Mouse (Mus musculus) small intestine, adult 2 months (tissue): Measurements from ENCODE around the gene Arhgef3.

Experiments used
- CTCF ChIP-seq: fragments of 200-500 bp; IDR thresholded peaks from 2 replicates; pipeline ENCODE4 v1.5.1; 2012; ENCODE audit warnings: low read depth, mild to moderate bottlenecking, control low read depth, inconsistent platforms, low read length, moderate library complexity, mixed read lengths; ENCODE audit not compliant: insufficient replicate concordance, insufficient read length; ENCODE audit errors: extremely low read depth
- POLR2A ChIP-seq: fragments of 200-500 bp; IDR thresholded peaks from 2 replicates; pipeline ENCODE4 v1.6.1; 2012; ENCODE audit warnings: low read depth, mild to moderate bottlenecking, control low read depth, inconsistent platforms, low read length, moderate library complexity

GRCm38 (mm10) chr14:27396424-27396823 is 281.7 kb downstream of the Arhgef3 start:
- TF ChIP-seq CTCF = no peak
- no peak for TF ChIP-seq POLR2A
